Mouse (Mus musculus) ovary, adult 18-20 months (tissue): ENCODE data around the gene Lfng.

Experiments used
- DNase-seq: peaks from one replicate; pipeline ENCODE4 v3.0.0; 2022; ENCODE audit warnings: low spot score, mixed read lengths

The Lfng gene

DNA sequence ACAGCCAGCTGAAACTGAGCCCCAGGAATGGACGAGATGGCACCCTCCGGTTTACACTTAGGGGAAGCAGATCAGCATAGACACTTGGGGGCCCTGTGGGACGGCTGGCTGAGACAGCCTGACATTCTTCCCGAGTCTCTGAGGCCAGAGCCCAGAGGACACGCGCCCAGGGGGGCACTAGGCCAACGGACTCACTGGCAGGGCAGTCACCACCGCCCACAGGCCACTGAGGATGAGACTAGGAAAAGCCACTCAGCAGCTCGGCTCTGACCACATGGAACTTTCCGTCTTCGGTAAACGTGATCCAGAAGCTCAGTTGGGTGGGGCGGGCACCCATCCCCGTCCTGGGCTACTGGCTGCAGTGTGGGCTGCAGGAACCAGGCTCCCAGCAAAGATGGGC is 32.8 kb downstream of the Lfng start:
- DNase-seq, result no peak

DNA sequence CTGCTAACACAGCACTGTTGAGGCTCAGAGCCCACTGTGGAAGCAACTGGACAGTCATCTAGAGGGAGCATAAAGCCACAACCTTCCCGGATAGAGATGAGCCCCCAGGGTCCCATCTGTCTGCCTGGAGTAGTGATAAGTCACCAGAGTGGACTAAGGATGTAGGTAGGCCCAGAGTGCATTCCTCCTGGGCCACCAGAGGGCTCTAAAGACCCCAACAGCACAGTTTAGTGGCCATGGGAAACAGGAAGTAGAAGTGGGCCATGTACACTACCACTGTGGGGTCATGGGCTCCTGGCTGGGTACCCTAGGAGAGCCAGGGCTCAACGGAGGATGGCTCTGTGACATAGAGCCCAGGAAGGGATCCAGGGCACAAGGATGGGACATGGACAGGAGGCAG is 33.7 kb downstream of the Lfng start:
- DNase-seq, result no peak

DNA sequence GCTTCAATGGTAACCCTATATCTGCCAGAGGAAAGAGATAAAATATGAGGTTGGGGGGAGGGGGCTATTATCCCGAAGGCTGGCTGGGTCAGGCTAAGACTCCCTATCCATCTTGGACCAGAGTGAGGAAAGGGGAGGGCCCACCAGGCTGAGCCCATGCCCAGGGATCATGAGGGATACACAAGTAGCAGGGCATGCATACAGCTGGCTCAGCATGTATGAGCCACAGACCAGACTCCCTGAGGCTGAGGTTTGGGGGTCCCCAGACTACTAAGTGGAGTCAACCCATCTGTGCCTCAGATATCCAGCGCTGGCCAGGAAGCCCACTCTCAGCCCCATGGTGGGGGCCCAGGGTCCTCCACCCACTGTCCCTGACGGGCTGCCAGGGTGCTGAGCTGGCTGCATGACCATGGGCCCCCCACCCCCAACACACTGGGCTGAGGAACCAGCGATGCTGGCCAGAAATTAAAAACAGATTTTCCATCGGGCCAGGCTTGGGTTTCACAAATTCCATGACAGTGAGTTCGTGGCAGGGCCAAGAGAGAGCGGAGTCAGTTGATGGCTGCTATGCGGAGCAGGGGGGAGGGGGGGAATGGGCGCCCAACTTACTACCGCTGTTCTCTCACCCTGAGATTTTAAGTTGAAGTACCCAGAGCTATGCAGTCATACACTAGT is 34.3 kb downstream of the Lfng start:
- no peak for DNase-seq

DNA sequence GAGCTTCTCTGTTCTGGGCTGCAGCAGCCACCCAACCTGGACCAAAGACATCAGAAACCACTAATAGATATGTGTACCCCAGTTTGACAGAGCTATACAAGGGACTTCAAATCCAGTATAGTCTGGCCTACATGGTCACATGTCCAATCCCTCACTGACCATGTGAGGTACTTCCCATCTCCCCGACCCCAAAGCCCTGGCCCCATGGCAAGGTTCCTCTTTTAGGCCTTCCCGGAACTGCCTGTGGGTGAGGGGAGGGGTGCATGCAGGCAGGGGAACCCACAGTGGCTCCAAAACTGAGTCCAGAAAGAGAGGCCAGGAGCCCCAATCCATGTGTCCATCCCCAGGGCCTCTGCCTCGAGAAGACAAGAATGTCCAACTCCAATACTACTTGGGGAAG is 35.0 kb downstream of the Lfng start:
- DNase-seq, result no peak

DNA sequence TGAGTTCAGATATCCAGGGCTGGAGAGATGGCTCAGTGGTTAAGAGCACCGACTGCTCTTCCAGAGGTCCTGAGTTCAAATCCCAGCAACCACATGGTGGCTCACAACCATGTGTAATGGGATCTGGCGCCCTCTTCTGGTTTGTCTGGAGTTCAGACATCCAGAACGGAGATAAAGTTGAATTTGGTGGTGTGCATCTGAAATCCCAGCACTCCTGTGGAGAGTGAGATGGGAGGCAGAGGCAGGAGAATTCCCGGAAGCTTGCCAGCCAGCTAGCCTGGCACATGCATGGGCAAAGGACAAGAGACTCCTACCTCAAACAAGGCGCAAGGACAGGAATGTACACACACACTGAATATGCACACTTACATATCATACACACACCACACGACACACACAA is 37.1 kb downstream of the Lfng start:
- no peak for DNase-seq

DNA sequence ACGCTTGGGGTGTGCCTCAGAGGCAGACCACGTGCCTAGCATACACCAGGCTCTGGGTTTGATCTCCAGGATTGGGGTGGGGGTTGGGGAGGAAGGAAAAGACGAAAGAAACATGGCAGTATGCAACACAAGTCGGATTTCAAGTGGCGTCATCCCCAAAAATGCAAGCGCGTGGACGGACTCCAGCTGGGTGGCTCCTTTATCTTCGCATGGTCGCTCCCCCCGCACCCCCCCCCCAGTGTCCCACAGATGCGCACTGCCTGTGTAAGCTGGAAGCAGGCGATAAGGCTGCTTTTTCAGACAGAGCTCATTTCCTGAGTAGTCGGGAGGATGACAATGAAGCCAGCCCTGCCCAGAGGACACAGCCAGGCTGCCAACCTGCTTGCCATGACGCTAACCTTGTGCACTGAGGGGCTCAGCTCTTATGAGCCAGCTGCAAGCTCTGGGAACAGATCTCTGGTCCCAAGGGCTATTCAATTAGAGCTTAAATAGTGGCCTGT is 37.6 kb downstream of the Lfng start:
- DNase-seq, result no peak

DNA sequence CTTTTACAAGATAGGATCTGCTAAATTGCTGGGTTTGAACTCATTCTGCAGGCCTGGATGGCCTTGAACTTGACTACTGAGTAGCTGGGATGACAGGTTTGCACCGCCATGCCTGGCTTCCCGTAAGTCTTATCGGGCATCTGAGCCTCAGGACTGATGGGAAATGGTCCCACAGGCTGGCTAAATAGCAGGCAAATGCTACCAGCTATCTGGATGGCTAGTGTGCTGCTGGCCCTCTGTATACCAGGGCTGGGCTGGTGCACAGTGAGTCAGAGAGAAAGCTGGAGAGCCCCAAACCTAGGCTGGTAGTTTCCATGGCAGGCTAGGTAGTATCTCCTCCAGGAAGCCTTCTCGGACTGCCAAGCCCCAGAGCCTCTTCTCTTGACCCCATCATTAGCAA is 38.3 kb downstream of the Lfng start:
- no peak for DNase-seq

DNA sequence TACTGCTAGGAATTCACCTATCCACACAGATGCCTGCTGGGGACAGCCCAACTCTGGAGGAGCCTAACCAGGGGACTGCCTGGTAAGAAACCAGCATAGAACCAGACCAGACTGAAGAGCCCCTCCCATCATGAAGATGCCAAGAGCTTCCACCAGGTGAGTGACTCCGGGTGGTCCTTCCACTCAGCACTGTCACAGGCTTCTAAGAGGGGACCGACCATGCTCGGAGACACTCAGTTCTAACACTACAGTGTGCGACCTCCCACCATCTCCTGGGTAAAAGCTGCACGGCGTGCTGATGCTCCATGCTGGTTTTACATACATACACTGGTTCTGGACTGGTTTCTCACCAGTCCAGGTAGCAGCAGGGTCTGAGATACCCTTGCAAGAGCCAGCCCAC is 39.1 kb downstream of the Lfng start:
- DNase-seq, result no peak

DNA sequence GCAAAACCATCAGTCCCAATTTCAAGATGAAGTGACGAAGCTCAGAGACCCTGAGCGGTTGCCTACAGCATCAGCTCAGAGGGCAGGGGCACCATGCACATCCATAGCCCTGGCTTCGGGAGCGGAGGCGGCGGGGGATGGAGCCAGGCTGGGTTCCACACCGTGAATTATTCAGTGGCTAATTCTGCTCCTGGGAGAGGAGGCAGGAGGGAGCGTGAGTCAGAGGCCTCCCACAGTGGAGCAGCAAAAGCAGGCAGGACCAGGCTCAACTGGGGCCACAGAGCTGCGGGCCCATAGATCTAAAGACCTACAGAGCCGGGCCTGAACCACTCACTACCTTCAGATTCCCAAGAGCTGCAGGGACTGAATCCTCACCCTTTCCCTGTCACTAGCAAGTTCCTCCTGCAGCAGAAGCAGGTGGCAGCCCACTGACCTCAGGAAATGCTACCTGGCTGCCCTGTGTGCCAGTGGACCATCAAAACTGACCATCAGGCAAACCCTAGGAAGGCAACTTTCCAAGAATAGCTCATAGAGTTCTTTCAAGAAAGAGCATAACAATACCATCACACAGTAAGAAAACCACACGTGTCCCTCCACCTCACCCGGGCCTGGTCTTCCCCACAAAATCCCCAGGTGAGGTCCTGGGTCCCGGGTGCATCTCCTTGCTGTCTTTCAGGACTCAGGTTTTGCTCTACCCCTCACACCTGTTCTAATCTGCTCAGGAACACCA is 40.1 kb downstream of the Lfng start:
- no peak for DNase-seq

DNA sequence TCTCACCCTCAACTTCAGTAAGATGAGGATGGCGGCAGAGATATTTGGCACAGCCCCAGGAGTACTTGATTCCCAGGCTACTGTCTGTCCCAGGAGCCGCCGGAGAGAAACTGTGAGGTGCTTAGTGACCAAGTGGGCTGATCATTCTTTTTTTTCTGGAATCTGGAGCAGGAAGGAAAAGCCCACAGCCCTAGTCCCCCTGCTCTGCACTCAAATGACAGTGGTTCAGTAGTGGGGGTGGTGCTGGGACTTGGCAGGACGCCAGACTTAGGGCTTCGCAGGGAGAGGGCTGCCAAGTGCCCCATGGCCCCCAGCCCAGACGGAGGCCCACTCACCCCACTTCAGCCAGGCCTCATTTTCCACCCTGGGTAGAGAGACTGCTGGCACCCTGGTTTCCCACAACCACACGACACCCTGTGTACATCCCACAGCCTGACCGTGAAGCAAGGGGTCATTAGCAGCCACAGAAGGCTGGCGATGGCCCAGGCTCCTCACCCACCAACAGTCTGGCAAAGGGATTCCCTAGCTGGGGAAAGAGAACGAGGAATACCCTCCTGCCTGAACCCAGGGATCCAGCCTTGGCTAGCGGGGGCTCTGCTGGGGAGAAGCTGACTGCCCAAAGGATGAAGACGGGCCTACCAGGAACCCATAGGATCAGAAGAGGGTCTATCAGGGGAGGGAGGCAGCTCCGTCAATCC is 40.9 kb downstream of the Lfng start:
- no peak for DNase-seq

DNA sequence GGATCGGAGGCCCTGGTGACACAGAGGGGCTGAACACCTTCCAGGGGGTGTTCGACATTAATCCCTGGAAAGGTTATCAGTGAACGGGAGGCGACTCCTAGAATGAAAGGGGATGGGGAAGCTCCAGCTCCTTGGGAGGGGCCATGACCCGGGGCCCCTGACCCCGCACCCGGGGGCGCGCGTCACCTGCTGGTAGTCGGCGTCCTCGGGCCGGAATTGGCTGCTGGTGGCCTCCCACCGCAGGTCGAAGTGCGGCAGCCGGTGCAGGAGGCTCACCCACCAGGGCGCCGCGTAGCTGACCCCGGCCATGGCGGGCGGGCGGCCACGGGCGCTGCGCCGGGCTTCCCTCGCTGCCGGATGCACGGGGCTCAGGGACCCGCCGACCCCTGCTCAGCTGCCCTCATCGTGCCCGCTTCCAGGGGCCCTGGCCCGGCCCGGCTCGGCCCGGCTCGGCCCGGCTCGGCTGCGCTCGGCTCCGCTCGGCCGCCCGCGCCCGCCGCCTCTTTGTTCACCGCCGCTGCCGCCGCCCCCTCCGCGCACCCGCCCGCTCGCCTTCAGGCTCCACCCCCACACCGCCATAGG is 41.5 kb downstream of the Lfng start, which contains the start of gene Ttyh3:
TSS of gene Ttyh3 (minus strand) at position 513 of the 582 bp plus-strand sequence.
- no peak for DNase-seq

DNA sequence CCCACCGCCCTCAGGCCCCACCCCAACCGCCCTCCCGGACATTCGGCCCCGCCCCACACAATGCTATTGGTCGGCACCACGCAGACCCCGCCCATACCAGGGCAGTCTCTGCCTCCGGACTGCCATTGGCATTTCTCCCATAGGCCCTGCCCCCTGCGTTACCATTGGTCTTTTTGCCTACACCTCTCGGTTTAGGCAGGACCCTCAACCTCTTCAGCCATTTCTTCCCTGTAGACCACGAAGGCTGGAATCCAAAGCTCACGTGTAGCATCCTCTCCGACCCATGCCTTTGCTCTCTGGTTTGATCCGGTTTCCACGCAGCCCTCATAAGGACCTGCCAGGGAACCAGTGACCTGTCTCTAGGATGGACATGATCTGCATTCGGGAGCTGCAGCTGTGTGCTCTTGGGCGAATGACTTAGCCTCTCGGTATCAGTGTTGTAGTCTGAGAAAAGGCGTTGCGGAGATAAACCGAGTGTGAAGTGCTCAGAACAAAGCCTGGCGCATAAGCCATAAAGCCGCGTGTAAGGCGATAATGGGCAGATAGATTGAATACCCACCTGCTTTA is 42.1 kb downstream of the Lfng start:
- DNase-seq, result peak; percentile 97

DNA sequence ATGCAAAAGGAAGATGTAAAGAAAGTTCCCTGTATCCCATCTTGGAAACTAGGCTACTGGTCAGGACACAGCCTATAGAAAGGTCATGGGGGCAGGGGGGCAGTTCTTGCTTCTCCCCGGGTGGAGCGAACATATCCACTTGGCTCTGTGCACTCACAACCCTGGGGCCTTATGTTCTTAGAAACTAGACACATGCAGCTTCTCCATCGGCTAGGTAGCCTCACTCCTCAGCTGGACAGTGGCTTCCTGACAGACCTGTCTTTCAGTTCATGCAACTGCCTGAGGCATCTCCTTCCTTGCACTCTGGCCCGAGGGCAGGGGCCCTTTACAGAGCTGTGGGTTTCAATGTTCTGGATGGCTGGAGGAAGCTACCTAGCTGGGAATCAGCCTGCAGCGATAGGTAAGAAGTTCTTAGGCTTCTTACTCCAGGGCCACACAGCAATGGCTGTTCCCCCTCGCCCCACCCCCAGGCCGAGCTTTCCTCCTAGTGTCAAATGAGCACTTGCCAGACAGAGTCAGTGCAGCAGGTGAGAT is 42.8 kb downstream of the Lfng start:
- DNase-seq, result no peak

DNA sequence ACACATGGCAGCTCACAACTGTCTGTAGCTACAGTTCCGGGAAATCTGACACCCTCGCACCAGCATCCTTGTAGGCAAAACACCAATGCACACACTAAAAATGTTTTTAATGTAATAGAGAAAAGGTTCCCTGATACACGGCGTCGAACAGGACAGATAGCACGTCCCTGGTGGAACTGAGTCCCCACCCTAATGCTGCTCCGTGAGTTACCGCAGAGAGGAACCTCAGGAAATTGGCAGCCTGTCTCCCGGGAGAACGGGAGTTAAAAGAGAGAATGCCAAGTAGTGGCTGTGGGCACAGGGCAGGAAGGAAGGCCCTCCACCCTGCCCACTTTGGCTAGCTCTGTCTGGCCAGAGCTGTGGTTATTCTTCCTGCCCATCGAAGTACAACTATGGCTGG is 44.1 kb downstream of the Lfng start:
- no peak for DNase-seq

DNA sequence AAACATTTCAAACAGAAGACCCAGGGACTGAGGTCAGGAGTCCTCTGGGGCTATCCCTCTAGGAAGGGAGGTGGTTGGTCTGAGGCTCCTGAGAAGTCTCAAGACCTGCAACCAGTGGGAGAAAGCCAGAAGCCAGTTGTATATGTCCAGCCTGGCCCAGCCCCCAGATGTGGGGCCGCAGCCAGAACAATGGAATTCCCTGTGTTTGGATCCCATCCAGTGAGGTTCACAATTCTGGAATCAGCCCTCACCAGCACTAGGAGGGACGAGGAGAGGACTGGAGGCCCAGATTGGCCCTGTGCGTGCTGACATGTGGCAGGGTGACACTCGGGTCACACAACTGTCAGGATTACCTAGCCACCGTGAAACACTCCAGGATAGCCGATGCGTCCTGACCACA is 45.5 kb downstream of the Lfng start:
- no peak for DNase-seq

DNA sequence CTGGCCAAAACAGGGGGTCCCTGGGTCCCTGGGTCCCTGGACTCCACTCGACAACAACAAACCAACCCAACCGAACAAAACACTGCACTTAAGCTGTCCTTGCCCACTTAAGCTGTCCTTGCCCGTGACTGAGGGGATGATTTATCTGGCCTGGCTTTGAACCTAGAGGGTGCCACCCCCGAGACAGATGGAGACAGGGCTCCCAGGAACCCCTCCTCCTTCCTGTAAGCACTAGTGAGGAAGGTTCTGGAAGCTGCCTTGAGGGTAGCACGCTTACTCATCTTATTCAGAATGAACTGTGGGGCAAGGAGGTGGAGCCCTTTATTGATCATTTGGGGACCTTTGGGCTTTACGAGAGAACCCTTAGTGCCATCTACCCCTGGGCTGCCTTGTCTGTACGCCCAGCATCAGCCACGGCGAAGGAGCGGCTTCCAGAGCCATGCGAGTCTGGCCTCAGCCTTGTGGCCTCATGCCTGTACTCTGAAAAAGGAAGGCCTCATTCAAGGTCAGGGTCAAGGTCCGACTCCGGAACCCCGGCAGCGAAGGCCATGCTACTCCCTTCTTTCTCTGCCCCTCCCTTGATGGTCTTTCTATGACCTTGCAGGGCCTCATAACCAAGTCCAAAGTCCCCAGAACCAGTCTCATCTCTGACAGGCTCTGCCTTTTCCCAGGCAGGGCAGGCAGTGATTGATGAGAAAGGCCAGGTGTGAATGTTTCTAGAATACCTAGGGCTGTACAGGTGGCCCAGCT is 47.2 kb downstream of the Lfng start:
- peak; percentile 69 for DNase-seq

DNA sequence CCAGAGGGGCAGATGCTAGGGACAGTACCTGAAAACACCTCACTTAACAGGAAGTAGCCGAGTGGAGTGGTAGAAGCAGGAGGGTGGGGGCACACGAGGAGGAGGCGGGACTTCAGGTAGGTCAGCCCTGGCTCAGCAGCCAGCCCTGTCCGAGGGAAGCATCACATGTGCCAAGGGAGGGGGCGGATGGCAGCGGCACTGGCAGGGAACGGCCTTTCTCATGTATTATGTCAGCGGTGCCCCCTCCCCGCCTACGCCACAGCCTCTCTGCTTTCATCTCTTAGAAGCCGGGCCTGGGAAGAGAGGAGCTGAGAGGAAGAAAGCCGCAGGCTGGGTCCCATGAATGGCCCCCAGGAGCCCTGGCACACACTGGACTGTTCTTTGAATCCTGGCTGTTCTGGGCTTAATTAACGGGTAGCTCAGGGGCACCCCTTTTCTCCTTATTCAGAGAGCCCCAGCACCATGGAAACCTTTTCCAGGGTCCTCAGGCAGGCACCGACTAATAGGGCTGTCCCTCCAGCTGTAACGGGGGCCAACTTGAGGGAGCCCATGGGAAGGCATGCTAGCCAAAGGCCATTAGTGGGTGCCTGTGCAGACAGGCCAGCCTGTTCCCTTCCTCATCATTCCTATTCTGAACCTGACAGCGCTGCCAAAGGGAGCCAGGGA is 52.6 kb downstream of the Lfng start:
- DNase-seq, result no peak

DNA sequence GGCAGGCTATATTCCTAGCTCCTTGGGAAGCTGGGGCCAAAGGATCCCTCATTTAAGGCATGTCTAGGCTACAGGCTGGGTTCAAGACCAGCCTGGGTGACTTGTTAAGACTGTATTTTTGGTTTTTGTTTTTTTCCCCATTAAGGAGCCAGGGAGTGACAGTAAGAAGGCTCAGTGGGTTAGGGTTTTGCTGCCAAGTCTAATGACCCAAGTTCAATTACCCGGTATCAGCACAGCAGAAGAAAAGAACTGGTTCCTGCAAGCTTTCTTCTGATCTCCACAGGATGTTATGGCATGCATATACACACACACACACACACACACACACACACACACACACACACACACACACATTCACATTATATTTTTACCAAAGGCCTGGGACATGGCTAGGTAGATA is 53.3 kb downstream of the Lfng start:
- no peak for DNase-seq

DNA sequence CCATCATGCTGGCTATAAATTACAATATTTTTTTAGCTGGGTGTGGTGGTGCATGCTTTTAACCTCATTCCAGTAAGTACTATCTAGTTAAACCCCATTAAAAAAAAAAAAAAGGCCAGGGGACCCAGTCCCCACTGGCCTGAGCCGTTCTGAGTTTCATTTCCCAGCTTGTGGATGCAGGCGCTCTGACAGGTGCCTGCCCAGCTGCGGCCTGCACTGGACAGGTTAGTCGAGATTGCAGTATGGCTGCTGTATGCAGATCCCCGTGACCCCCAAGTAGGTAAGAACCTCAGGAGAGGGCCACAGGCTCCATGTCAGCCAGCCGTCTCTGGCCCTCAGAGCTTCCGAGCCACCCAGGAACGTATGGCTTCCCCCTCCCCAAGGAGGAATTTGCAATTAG is 54.3 kb downstream of the Lfng start:
- no peak for DNase-seq

DNA sequence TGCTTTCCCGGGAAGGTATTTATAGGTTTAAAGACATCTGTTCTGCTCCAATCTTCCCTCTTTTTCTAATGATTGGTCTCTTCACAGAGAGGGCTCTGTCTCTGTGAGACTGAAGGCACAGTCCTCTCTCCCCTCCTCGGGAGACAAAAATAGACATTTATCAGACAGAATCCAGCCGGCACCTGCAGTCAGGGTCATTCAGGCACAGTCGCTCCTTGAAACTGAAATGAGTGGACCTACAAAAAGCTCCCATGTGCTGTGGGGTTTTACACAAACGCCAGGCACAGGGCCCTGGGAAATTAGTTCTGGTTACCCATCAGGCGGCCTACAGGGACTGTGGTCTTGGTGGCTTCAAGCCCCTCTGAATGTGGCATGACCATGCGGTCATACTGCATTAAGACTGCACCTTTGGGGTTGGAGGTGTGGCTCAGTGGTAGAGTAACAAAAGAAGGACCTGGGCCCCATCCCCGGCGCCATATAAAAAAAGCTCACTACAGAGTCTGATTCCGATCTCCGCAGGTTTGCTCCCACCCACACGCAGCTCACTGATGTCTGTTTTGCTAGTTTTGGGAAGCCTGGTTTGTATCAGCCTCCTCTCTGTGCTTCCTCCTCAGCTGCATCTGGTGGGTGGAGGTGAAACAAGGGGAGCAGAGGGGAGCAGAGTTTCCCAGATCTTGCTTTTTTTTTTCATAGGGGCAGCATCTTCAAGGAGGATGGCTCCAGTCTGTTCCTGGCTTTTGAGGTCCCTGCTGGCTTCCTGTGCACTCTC is 54.9 kb downstream of the Lfng start:
- DNase-seq, result no peak
